Mouse (Mus musculus) liver, adult 2 months (tissue): ENCODE measurements at regions not wholly inside any gene's neighbourhood (a gene's known extent, or its start where the extent isn't known, plus 50 kb on each side); places are given as distances from the start of the nearest gene placed in this dataset.

Experiments used
- DNase-seq: peaks from one replicate; pipeline ENCODE4 v3.0.0-alpha.2; 2011; ENCODE audit warnings: low read depth, low spot score; ENCODE audit errors: extremely low read depth
- H3K27ac ChIP-seq: fragments of 200-500 bp; replicated peaks from 2 replicates; pipeline ENCODE4 v1.5.1; 2012; ENCODE audit warnings: low read depth, mild to moderate bottlenecking, control low read depth, inconsistent platforms, low read length; ENCODE audit not compliant: insufficient read depth
- H3K27me3 ChIP-seq: fragments of 200-500 bp; 2 replicates; pipeline ENCODE4 v1.6.1; 2012; ENCODE audit warnings: mild to moderate bottlenecking, moderate library complexity, low read length, inconsistent platforms; ENCODE audit not compliant: control insufficient read depth, insufficient read depth
- H3K36me3 ChIP-seq: fragments of 200-500 bp; 2 replicates; pipeline ENCODE4 v1.6.1; 2012; ENCODE audit warnings: low read length, inconsistent platforms; ENCODE audit not compliant: control insufficient read depth, insufficient read depth
- H3K4me1 ChIP-seq: fragments of 200-500 bp; 2 replicates; pipeline ENCODE4 v1.6.1; 2011; ENCODE audit warnings: low read length; ENCODE audit not compliant: control insufficient read depth, insufficient read depth
- H3K4me3 ChIP-seq: fragments of 200-500 bp; 2 replicates; pipeline ENCODE4 v1.5.1; 2011; ENCODE audit warnings: low read depth, mild to moderate bottlenecking, control low read depth, low read length, moderate library complexity; ENCODE audit not compliant: insufficient read depth
- H3K79me2 ChIP-seq: fragments of 200-500 bp; 2 replicates; pipeline ENCODE4 v1.6.1; 2012; ENCODE audit warnings: inconsistent platforms, mild to moderate bottlenecking, low read length, moderate library complexity; ENCODE audit not compliant: control insufficient read depth, insufficient read depth
- H3K9ac ChIP-seq: fragments of 200-500 bp; 2 replicates; pipeline ENCODE4 v1.6.1; 2012; ENCODE audit warnings: low read depth, mild to moderate bottlenecking, control low read depth, inconsistent platforms, low read length
- CTCF ChIP-seq: fragments of 200-500 bp; IDR thresholded peaks from 2 replicates; pipeline ENCODE4 v1.5.1; 2011; ENCODE audit warnings: low read depth, low read length, control low read depth
- POLR2A ChIP-seq: fragments of 200-500 bp; IDR thresholded peaks from 2 replicates; pipeline ENCODE4 v1.6.1; 2011; ENCODE audit warnings: low read length, control low read depth; ENCODE audit not compliant: insufficient read depth; ENCODE audit errors: extremely low read depth
- WGBS: fragments of 180-500 bp; shearing (Covaris S2); methylation state at CpG from one replicate; pipeline ENCODE4 v1.1.7; 2018; 5-methylcytosine and 5-hydroxymethylcytosine counted together

DNA sequence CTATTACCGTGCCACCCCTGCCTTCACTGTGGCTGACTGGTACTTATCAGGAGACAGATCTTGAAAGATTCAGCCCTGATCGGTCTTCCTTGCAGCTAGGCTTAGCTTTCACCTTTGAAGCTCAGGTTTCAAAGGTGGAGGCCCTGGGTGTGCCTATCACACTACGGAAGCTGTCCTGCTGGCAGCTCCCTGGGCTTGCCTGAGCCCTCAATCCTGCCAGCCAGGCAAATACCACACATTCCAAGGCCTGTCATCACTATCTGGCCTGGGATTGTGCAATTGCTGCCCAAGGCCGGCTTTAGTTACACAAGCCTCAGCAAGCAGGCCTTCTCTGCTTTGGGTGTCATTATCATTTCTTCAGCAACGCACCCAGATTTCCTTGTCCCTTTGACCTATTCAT, 390.6 kb upstream of the Mmadhc start:
- Histone ChIP-seq H3K27me3 (no peaks in the 10 kb centered on the region), H3K4me3 (no peak overlapping the region), H3K4me1 (peaks cover 2% of the 10 kb centered on the region; the same call in 1 of the 2 replicates), H3K36me3 (no peaks in the 10 kb centered on the region), H3K9ac (no peak overlapping the region), H3K27ac (no peak overlapping the region), H3K79me2 (no peaks in the 10 kb centered on the region)
- TF ChIP-seq POLR2A, result no peak
- TF ChIP-seq CTCF, result no peak
- 25% methylated on average over 5 of the region's 5 CpGs for WGBS
- DNase-seq, result peak; percentile 85

DNA sequence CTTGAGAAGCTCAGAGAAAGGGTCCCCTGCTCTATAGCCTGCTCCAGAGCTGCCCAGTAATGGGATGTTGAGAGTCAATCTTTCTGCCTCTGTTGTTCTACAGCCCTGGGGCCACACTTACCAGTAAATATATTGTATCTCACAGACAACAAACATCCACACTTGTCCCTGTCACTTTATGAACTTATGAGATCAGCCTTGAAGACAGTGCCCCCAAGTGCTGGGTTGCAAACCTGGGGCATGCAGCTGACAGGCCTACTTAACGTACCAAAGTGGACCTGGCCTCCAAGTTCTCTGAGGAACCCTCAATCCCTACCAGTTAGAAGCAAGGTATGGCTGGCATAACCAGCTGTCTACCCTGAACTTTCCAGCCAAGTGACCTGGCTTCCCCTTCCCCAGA, 380.9 kb upstream of the Mmadhc start:
- no peaks in the 10 kb centered on the region for H3K27me3 ChIP-seq
- no peaks in the 10 kb centered on the region for H3K4me1 ChIP-seq
- TF ChIP-seq CTCF (peak; percentile 16; the same call in 1 of the 2 replicates), POLR2A (no peak)
- H3K27ac ChIP-seq, result no peak overlapping the region
- peak; percentile 17 for DNase-seq
- no peak overlapping the region for H3K4me3 ChIP-seq
- no peaks in the 10 kb centered on the region for H3K79me2 ChIP-seq
- 84% methylated on average over 1 of the region's 1 CpGs for WGBS
- no peaks in the 10 kb centered on the region for H3K36me3 ChIP-seq
- no peak overlapping the region for H3K9ac ChIP-seq

DNA sequence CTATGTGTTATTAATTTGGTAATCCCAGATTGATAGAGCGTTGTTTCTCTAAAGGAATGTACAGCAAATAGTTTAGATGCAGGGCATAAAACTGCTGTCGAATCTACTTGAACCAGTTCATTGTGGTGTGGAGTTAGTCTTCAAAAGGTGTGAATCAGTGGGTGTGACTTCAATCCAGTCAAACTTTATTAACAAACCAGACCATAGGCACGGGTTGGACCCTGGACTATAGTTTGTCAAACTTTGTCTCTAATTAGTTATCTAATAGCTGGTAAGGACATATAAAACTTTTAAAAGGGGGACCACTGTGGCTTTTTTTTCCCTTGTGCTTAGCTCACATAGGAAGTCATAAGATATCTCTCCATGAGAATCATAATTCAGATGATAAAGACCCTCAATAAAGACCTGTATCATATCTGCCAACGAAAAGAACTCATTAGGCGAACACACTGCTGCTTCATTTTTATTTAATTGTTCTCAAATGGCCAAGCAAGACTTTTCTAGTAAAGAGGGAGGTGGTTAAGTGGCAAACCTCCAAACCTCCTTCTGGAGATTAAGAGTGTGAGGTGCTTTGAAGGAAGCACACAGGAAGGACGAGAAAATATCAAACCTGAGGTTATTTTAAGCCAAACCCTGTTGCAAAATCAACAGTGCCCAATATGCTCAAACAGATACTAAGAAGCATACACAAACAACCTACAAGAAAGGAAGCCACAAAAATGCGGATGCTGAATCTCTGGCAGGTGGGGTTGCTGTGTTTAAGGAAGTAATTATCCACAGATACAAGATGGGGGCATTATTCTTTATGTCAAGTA, 379.3 kb upstream of the Mmadhc start:
- Histone ChIP-seq H3K36me3 (no peaks in the 10 kb centered on the region), H3K27ac (no peak overlapping the region), H3K9ac (no peak overlapping the region), H3K4me3 (no peak overlapping the region), H3K27me3 (no peaks in the 10 kb centered on the region), H3K4me1 (no peaks in the 10 kb centered on the region), H3K79me2 (no peaks in the 10 kb centered on the region)
- DNase-seq, result peak; percentile 17
- 88% methylated on average over 7 of the region's 7 CpGs for WGBS
- no peak for TF ChIP-seq POLR2A
- TF ChIP-seq CTCF, result no peak

DNA sequence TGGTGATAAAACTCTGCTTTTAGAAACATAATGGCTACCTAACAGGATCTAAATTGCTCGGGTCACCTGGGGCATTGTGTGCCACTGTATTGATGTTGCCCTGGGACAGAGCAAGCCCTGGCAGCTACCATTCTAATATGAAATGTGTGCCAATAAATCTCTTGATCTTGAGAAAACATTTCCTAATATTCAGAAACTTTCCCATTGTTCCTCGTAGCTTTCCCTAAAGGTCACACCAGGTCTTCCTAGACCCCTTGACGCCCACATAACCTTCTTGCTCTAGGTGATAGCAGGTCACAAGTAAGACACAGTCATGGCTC, 378.2 kb upstream of the Mmadhc start:
- Histone ChIP-seq H3K9ac (no peak overlapping the region), H3K4me1 (no peaks in the 10 kb centered on the region), H3K36me3 (no peaks in the 10 kb centered on the region), H3K27ac (no peak overlapping the region), H3K4me3 (no peak overlapping the region), H3K27me3 (no peaks in the 10 kb centered on the region), H3K79me2 (no peaks in the 10 kb centered on the region)
- TF ChIP-seq POLR2A (no peak), CTCF (no peak)
- peak; percentile 28 for DNase-seq
- WGBS, result 53% methylated on average over 3 of the region's 3 CpGs

DNA sequence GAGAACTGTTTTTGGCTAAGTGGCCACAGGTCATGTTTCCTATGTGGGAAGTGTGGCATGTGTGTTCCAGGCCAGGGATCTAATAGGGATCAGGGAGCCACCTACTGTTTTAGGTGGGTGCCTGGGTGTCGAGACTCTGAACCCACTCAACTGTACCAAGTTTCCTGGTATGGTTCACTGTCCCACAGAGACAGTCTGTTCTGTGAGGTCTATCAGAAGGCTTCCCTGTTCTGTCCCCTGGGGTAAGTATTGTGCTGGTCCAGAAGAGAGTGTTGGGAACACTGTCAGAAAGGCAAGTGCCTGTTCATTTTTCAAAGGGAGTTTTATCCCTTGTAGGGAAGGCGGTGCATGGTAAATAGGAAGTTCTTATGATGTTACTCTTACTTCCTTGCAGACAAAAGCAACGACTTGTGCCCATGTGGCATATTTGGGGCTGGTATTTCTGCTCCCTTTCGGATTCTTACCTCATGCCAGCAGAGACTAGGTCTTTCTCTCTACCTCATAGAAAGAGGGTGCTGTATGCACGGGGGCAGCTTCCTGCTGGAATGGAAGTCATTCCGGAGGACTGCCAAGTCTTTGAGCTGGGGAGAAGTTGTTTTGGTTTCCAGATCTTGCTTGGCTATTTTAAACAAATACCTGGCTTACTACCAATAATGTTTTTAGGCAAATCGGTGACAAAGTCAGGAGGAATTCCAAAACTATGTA, 377.7 kb upstream of the Mmadhc start:
- Histone ChIP-seq H3K36me3 (no peaks in the 10 kb centered on the region), H3K4me3 (no peak overlapping the region), H3K27me3 (no peaks in the 10 kb centered on the region), H3K4me1 (no peaks in the 10 kb centered on the region), H3K9ac (no peak overlapping the region), H3K27ac (no peak overlapping the region), H3K79me2 (no peaks in the 10 kb centered on the region)
- DNase-seq, result no peak
- WGBS, result 78% methylated on average over 7 of the region's 7 CpGs
- TF ChIP-seq POLR2A (no peak), CTCF (no peak)

DNA sequence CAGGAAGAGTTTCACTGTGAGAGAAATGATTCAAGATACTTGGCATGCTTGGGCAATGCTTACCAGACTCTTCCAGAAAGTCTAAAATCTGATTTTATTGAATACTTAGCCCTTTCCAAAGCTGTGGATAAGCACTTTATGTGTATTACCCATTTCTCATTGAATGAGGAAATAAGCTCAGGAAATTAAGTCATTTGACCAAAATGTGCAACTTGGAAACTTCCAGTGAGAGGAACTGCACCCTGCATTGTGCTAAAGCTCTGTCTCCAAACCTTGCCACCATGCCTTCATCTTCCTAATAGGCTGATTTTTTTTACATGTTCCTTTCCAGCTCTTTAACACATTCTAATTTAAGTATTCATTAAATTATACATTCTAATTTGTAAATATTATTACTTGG, 372.7 kb upstream of the Mmadhc start:
- Histone ChIP-seq H3K9ac (no peak overlapping the region), H3K27ac (no peak overlapping the region), H3K27me3 (no peaks in the 10 kb centered on the region), H3K4me3 (no peak overlapping the region), H3K79me2 (no peaks in the 10 kb centered on the region), H3K36me3 (no peaks in the 10 kb centered on the region), H3K4me1 (no peaks in the 10 kb centered on the region)
- DNase-seq, result peak; percentile 32
- TF ChIP-seq CTCF, result no peak
- TF ChIP-seq POLR2A, result no peak
